Mouse (Mus musculus) intestine, postnatal 0 days (tissue): ENCODE measurements at regions not wholly inside any gene's neighbourhood (a gene's known extent, or its start where the extent isn't known, plus 50 kb on each side); places are given as distances from the start of the nearest gene placed in this dataset.

Source experiments
- ATAC-seq: fragments of 200-750 bp; cut with Nextera tagmentation; 2 replicates; pipeline ENCODE4 v1.8.0; 2017; ENCODE audit warnings: mild to moderate bottlenecking, moderate TSS enrichment, moderate library complexity
- H3K27ac ChIP-seq: fragments of 300-500 bp; sonication (generic); 2 replicates; pipeline ENCODE4 v1.5.1; 2014; ENCODE audit warnings: mild to moderate bottlenecking, low read depth, low read length, moderate library complexity
- H3K27me3 ChIP-seq: fragments of 300-500 bp; sonication (generic); replicated peaks from 2 replicates; pipeline ENCODE4 v1.6.1; 2014; ENCODE audit warnings: low read length, mixed read lengths; ENCODE audit not compliant: control insufficient read depth, insufficient read depth
- H3K36me3 ChIP-seq: fragments of 300-500 bp; sonication (generic); 2 replicates; pipeline ENCODE4 v1.6.1; 2014; ENCODE audit warnings: mild to moderate bottlenecking, moderate library complexity; ENCODE audit not compliant: control insufficient read depth, insufficient read depth
- H3K4me1 ChIP-seq: fragments of 300-500 bp; sonication (generic); replicated peaks from 2 replicates; pipeline ENCODE4 v1.6.1; 2014; ENCODE audit warnings: antibody characterized with exemption, low read length, mixed read lengths; ENCODE audit not compliant: control insufficient read depth, insufficient read depth
- H3K4me2 ChIP-seq: fragments of 300-500 bp; sonication (generic); replicated peaks from 2 replicates; pipeline ENCODE4 v1.6.1; 2014; ENCODE audit warnings: low read depth, mild to moderate bottlenecking, moderate library complexity
- H3K4me3 ChIP-seq: fragments of 300-500 bp; sonication (generic); 2 replicates; pipeline ENCODE4 v1.5.1; 2014; ENCODE audit warnings: low read depth, low read length
- H3K9ac ChIP-seq: fragments of 300-500 bp; sonication (generic); 2 replicates; pipeline ENCODE4 v1.6.1; 2014; ENCODE audit warnings: mild to moderate bottlenecking, low read depth, low read length
- H3K9me3 ChIP-seq: fragments of 300-500 bp; sonication (generic); 2 replicates; pipeline ENCODE4 v1.6.1; 2016; ENCODE audit warnings: mixed run types; ENCODE audit not compliant: control insufficient read depth
- CTCF ChIP-seq: sonication (generic); IDR thresholded peaks from 2 replicates; pipeline ENCODE4 v1.5.1; 2016; ENCODE audit warnings: low read depth, mild to moderate bottlenecking, control low read depth, antibody characterized with exemption, moderate library complexity
- WGBS: fragments of 180-500 bp; shearing (Covaris S2); extraction: QIAGEN DNeasy Blood & Tissue Kit; methylation state at CpG from one replicate; pipeline ENCODE4 v1.1.7; 2014; 5-methylcytosine and 5-hydroxymethylcytosine counted together

DNA sequence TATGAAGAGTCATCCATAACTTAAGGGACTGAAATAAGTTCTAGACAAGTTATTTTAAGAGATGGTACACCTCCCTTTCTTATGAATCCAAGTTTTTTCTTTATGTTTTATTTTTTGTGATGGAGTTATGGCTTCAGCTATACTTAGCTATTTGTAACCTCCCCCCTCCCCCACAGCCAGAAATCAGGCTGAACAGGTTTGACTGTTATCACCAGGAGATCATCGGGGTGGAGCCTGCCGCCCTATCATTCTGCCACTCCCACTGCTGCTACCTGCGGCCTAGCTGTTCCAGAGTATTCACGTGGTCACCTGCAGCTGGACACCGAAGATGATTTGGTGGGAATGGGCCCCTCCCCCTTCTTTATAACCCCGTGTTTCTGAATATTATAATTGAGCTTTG, 172.9 kb upstream of the Tpk1 start:
- H3K9me3 ChIP-seq = no peaks in the 10 kb centered on the region

DNA sequence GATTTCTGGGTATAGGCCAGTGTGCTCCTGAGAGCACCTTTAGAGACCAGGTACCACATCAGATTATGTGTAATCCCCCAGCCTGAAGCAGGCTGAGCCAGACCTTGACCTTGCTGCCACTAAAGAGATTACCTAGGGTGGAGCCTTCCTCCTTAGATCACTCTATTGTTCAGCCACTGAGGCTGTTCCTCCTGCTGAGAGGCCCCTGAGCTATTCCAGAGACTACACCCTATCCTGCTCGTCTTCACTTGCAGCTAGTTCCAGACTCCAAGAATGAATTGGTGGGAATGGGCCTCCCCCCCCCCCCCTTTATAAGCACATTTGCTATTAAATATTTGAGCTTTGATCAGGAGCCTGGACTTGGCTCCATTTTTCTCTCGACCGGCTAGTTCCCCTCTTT, 163.8 kb upstream of the Tpk1 start:
- no peak for TF ChIP-seq CTCF
- Histone ChIP-seq H3K27me3 (no peaks in the 10 kb centered on the region), H3K36me3 (no peaks in the 10 kb centered on the region), H3K4me2 (no peak overlapping the region), H3K9me3 (no peaks in the 10 kb centered on the region), H3K4me1 (no peaks in the 10 kb centered on the region), H3K27ac (no peak overlapping the region), H3K9ac (no peak overlapping the region), H3K4me3 (no peak overlapping the region)
- WGBS = 73% methylated on average over 3 of the region's 3 CpGs
- no peak for ATAC-seq

More for the DNA sequence above, 172.9 kb upstream of the Tpk1 start:
- WGBS = 27% methylated on average over 6 of the region's 6 CpGs
- no peak overlapping the region for H3K4me2 ChIP-seq
- no peak for TF ChIP-seq CTCF
- H3K27me3 ChIP-seq = no peaks in the 10 kb centered on the region
- no peaks in the 10 kb centered on the region for H3K36me3 ChIP-seq
- no peaks in the 10 kb centered on the region for H3K4me1 ChIP-seq
- ATAC-seq = no peak
- H3K27ac ChIP-seq = no peak overlapping the region
- H3K9ac ChIP-seq = no peak overlapping the region
- no peak overlapping the region for H3K4me3 ChIP-seq
